Mouse (Mus musculus) heart, postnatal 36 days (tissue): Measurements from ENCODE around the gene Itgb7. TPM values are rescaled to one million over a fixed set of nuclear protein-coding genes. Genes with fewer than 3 reads are reported as not detected.

Source experiments
- DNase-seq, 2 experiments: peaks; one replicate each; pipeline ENCODE4 v3.0.0; 2021 to 2022
- intact Hi-C: fragments of 180-260 bp; cut with DNase I; formaldehyde crosslinking; loops from one replicate; pipeline ENCODE4 v1.15.1; 2025
- total RNA-seq, 2 experiments: library from RNA; stranded (reverse); gene quantifications; 2 replicates each; pipeline ENCODE4 v1.2.3; 2021

The Itgb7 gene
- total RNA-seq, 2 experiments from 2014 or later = 1.6 to 1.8 TPM

GRCm38 (mm10) chr15:102203835-102204381, 27.8 kb downstream of the Itgb7 start:
- intact Hi-C loops = loop anchor here (2.0 kb wide), 1 partner anchor 75 kb away; the partner anchor contains the start of gene Mfsd5
- DNase-seq = peak in 1 of 2 experiments; percentile 71

- peak; percentile 90 to 92 for DNase-seq
- intact Hi-C loops = loop anchor here (2.0 kb wide), 1 partner anchor 76 kb away; the partner anchor contains the start of gene Mfsd5
Observed at GRCm38 (mm10) chr15:102202971-102203834, 28.5 kb downstream of the Itgb7 start, which contains the start of gene Zfp740. TSS of gene Zfp740 (plus strand) at chr15:102203249.

- DNase-seq = no peak
- intact Hi-C loops = no loop called here
Observed at GRCm38 (mm10) chr15:102198841-102199240, 32.9 kb downstream of the Itgb7 start.

GRCm38 (mm10) chr15:102195373-102195772, 36.4 kb downstream of the Itgb7 start:
- intact Hi-C loops = no loop called here
- DNase-seq = no peak

- intact Hi-C loops = no loop called here
- no peak for DNase-seq
Observed at GRCm38 (mm10) chr15:102194439-102194838, 37.3 kb downstream of the Itgb7 start.

- intact Hi-C loops = no loop called here
- DNase-seq = no peak
Observed at GRCm38 (mm10) chr15:102193652-102194051, 38.1 kb downstream of the Itgb7 start.

GRCm38 (mm10) chr15:102192820-102193386, 38.8 kb downstream of the Itgb7 start:
- intact Hi-C loops = no loop called here
- no peak for DNase-seq

- intact Hi-C loops = no loop called here
- no peak for DNase-seq
Observed at GRCm38 (mm10) chr15:102192271-102192812, 39.4 kb downstream of the Itgb7 start.

GRCm38 (mm10) chr15:102191699-102192098, 40.0 kb downstream of the Itgb7 start:
- DNase-seq = no peak
- intact Hi-C loops = no loop called here

- no peak for DNase-seq
- intact Hi-C loops = no loop called here
Observed at GRCm38 (mm10) chr15:102188883-102189282, 42.9 kb downstream of the Itgb7 start.

GRCm38 (mm10) chr15:102188096-102188495, 43.6 kb downstream of the Itgb7 start:
- intact Hi-C loops = no loop called here
- peak; percentile 47 to 53 for DNase-seq

- no peak for DNase-seq
- intact Hi-C loops = no loop called here
Observed at GRCm38 (mm10) chr15:102186239-102186638, 45.5 kb downstream of the Itgb7 start.

GRCm38 (mm10) chr15:102183076-102183475, 48.7 kb downstream of the Itgb7 start:
- no peak for DNase-seq

GRCm38 (mm10) chr15:102179924-102180323, 51.8 kb downstream of the Itgb7 start:
- DNase-seq = no peak
- intact Hi-C loops = loop anchor here (2.0 kb wide), 2 partner anchors 99 to 137 kb away; partner anchors contain the start of gene Mfsd5

More at GRCm38 (mm10) chr15:102183076-102183475, 48.7 kb downstream of the Itgb7 start:
- intact Hi-C loops = no loop called here

- DNase-seq = no peak
- intact Hi-C loops = loop anchor here (2.0 kb wide), 2 partner anchors 100 to 138 kb away; partner anchors contain the start of gene Mfsd5
Observed at GRCm38 (mm10) chr15:102179106-102179505, 52.6 kb downstream of the Itgb7 start.

- intact Hi-C loops = loop anchor here (1.0 to 2.0 kb wide), 3 partner anchors 46 to 139 kb away; partner anchors contain the start of gene Mfsd5
- DNase-seq = peak; percentile 84 to 91
Observed at GRCm38 (mm10) chr15:102178279-102178678, 53.5 kb downstream of the Itgb7 start.

GRCm38 (mm10) chr15:102177417-102177816, 54.3 kb downstream of the Itgb7 start:
- intact Hi-C loops = no loop called here
- DNase-seq = no peak

- no peak for DNase-seq
- intact Hi-C loops = no loop called here
Observed at GRCm38 (mm10) chr15:102176571-102177316, 55.0 kb downstream of the Itgb7 start.

- intact Hi-C loops = no loop called here
- no peak for DNase-seq
Observed at GRCm38 (mm10) chr15:102175736-102176319, 55.9 kb downstream of the Itgb7 start.

- DNase-seq = no peak
- intact Hi-C loops = no loop called here
Observed at GRCm38 (mm10) chr15:102173581-102173980, 58.2 kb downstream of the Itgb7 start.
